Mouse (Mus musculus) C3H10T1/2 (cell line): Measurements from ENCODE around the gene Gm9732. TPM values are rescaled to one million over a fixed set of nuclear protein-coding genes. Genes with fewer than 3 reads are reported as not detected.

Experiments used
- polyA plus RNA-seq, 2 experiments: library from polyadenylated mRNA; unstranded; fragments of >200 nt; fragmentation: generic; extraction: Trizol; gene quantifications; one replicate each; pipeline ENCODE4 v1.2.1; 2012; ENCODE audit warnings: missing spikeins in 2 of 2

The Gm9732 gene
- polyA plus RNA-seq: under 1 TPM; 0.25 to 0.80 TPM

DNA sequence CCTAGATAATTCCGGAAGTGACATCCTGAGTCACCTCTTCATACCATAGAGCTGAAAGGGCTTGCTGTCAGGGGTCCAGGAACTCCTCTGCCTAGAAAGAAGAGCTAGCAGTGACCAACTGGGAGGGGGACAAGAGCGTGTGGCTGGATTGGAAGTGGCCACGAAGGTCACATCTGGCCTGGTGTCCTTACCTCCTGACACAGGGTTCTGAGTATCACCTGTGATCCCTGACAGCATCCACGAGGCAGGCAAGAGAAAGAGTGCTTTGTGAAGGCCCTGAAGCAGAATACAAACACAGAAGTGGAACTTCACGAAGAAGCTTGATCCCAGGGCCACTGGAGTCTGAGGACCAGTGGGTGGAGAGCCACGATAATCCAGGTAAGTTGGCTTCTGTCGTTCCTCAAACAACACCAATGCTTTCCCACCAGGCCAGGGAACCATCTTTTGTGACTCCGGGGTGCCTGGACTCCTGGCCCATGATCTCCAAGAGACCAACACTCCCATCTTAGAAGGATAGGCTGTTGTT is at the start of gene Gm9732:
Gm9732 (plus strand) TSS at position 51 of the 526 bp plus-strand sequence.

DNA sequence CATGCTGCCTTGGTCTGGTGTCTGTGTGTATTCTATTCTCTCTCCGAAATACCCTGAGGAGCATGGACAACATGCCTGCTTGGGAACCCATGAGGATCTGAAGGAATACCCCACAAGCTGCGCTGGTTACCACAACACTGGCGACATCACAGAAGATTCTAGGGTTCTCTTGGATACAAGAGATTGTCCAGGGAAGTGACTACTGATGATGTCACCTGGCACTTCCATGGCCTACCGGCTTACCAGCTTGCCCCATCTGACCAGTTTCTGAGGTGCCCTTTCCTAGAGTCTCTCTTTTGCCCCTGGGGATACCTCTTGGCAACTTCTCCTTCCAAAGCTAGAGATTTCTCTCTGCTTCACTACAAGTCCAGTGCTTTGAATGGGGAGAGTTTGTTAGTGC is 39.6 kb upstream of the Gm9732 start, which contains the start of gene Gm8122:
Gm8122 (minus strand) TSS at position 101 of the 400 bp plus-strand sequence.

DNA sequence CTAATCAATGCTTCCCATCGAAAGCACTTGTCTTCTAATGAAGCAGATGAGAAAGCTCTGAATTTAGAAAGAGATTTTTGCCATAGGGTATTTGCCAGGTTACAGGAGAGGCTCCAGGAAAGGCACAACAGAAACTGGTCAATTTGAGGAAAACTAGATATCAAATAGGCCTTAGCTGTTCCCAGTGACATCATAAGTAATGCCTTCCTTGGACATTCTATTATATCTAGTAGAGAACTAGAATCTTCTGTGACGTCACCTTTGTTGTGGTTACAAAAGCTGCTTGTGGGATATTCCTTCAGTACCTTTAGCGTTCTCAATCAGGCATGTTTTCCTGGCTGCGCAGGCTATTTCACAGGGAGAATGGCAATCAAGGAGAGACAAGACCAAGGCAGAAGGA is 16.5 kb upstream of the Gm9732 start, which contains the start of gene Gm8126:
Gm8126 (plus strand) TSS at position 301 of the 400 bp plus-strand sequence.

DNA sequence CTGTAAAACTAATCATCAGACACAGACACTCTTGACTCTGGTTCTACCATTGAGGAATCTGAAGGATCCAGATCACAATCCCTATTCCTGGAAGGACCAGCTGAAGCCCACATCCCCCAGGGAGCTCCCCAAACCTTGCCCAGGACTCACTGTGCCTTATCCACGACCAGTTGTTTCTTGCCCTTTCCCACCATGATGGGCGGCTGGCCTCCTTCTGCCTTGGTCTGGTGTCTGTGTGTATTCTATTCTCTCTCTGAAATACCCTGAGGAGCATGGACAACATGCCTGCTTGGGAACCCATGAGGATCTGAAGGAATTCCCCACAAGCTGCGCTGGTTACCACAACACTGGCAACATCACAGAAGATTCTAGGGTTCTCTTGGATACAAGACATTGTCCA is 18.7 kb downstream of the Gm9732 start, which contains the start of gene Gm8127:
Gm8127 (minus strand) TSS at position 330 of the 400 bp plus-strand sequence.

DNA sequence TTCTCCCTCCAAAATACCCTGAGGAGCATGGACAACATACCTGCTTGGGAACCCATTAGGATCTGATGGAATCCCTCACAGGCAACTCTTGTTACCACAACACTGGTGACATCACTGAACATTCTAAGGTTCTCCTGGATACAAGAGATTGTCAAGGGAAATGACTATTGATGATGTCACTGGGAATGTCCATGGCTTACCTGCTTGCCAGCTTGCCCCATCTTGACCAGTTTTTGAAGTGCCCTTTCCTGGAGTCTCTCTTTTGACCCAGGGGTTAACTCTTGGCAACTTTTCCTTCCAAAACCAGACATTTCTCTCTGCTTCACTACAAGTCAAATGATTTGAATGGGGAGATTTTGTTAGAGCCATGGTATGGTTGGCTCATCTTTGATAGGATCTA is 72.9 kb downstream of the Gm9732 start, which contains the start of gene 1700001F09Rik:
1700001F09Rik (minus strand) TSS at position 101 of the 400 bp plus-strand sequence.

Other genes with a start within 250 kb of the Gm9732 start
- gene Gm8094, start 198.4 kb upstream of the Gm9732 start, polyA plus RNA-seq: not detected
- under 1 TPM in 1 of 2 experiments, not detected in 1; 0.05 TPM for gene Gm8104, start 174.4 kb upstream of the Gm9732 start, polyA plus RNA-seq
- not detected for gene Gm7233, start 95.2 kb upstream of the Gm9732 start, polyA plus RNA-seq
- gene Gm8122, start 39.7 kb upstream of the Gm9732 start, polyA plus RNA-seq: not detected
- under 1 TPM in 1 of 2 experiments, not detected in 1; 0.05 TPM for gene Gm8126, start 16.4 kb upstream of the Gm9732 start, polyA plus RNA-seq
- gene Gm8127, start 18.8 kb downstream of the Gm9732 start, polyA plus RNA-seq: not detected
- gene 1700001F09Rik, start 72.8 kb downstream of the Gm9732 start, polyA plus RNA-seq: under 1 TPM in 1 of 2 experiments, not detected in 1; 0.07 TPM
- not detected for gene Gm8138, start 141.3 kb downstream of the Gm9732 start, polyA plus RNA-seq